Mouse (Mus musculus) adrenal gland, postnatal 36 days (tissue): Measurements from ENCODE around the gene Sorl1. TPM values are rescaled to one million over a fixed set of nuclear protein-coding genes. Genes with fewer than 3 reads are reported as not detected.

Source experiments
- DNase-seq, 2 experiments: peaks; one replicate each; pipeline ENCODE4 v3.0.0; 2021; ENCODE audit warnings: mixed read lengths in 1 of 2
- long read RNA-seq, 2 experiments: library from polyadenylated mRNA; stranded (forward); transcript quantifications; one replicate each; pipeline ENCODE4 v2.0.0; 2021; ENCODE audit warnings: borderline sequencing depth in 2 of 2
- total RNA-seq, 2 experiments: library from RNA; stranded (reverse); gene quantifications; 2 replicates each; pipeline ENCODE4 v1.2.3; 2021

Gene Sorl1
- 10 to 100 TPM; 19.6 to 33.3 TPM for total RNA-seq
- long read RNA-seq, experiment 1, partial matches to known transcripts, result 1 of 2 reads
- long read RNA-seq, experiment 1, other reads (novel, unspliced or antisense), result 1 of 2 reads
- long read RNA-seq, experiment 2, full-length matches to known transcripts, result 1 of 5 reads
- long read RNA-seq, experiment 2, partial matches to known transcripts, result 3 of 5 reads
- long read RNA-seq, experiment 2, other reads (novel, unspliced or antisense), result 1 of 5 reads

- DNase-seq, result peak; percentile 81 to 90
Measured at GRCm38 (mm10) chr9:42123713-42124576, at the start of gene Sorl1. Gene Sorl1 (minus strand): TSS chr9:42124297.

GRCm38 (mm10) chr9:42173781-42174180, 49.7 kb upstream of the Sorl1 start:
- DNase-seq, result no peak

- no peak for DNase-seq
Measured at GRCm38 (mm10) chr9:42169491-42169890, 45.4 kb upstream of the Sorl1 start.

GRCm38 (mm10) chr9:42169025-42169424, 44.9 kb upstream of the Sorl1 start:
- no peak for DNase-seq

GRCm38 (mm10) chr9:42164930-42165329, 40.8 kb upstream of the Sorl1 start:
- DNase-seq, result no peak

DNA sequence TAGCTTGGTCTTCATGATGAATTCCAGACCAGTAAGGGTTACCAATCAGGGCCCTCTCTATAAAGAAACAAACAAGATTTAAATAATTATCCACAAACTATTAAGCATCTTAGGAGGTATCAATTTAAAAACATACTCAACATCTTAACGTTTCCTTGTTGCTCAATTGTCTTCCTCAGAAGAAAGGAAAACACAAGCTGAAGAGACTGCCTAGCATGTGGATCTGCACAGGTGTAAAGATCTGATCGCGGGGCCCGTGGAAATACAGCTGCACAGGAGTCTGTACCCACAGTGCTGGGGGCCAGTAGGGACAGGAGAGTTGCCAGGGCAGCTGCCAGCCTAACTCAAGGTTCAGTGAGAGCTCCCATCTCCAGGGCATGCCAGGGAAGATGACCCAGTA, 38.9 kb upstream of the Sorl1 start:
- DNase-seq, result no peak

DNA sequence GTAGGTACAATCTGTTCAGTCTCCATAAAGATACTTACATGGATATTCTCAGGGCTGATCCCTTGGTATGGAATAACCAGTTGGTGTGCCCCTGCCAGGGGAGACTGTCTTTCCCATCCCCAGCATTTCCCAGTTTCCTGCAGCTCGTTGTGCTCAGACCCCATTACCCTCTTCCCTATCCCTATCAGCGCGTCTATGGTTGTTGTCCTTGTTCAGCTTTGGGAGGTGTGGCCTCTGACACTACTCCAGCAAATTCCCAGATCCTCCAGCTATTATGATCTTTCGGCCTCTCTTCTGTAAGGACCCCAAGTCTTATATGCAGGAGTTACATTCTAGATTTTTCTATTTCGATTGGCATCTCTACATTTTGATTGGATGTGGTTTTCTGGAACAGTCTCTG, 35.3 kb upstream of the Sorl1 start:
- no peak for DNase-seq

DNA sequence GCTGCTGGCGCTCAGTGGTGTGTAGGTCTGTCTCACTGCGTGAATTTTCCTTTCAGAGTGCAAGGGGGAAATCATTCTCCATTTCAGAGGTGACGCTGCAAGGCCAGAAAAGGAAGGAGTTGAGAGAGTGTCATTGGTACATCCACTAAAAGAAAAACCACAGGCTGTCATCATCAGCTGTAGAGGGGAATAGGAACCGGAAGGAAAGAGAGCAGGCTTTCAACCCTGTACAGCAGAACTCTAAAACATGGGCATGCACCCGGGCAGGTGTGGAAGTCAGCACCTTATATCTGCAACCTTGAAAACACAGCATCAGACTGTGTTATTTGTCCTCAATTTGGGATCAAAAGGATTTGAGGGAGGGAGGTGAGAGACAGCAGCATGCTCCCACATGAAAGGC, 34.6 kb upstream of the Sorl1 start:
- no peak for DNase-seq

GRCm38 (mm10) chr9:42157981-42158380, 33.9 kb upstream of the Sorl1 start:
- no peak for DNase-seq

- no peak for DNase-seq
Measured at GRCm38 (mm10) chr9:42156566-42156965, 32.5 kb upstream of the Sorl1 start.

DNA sequence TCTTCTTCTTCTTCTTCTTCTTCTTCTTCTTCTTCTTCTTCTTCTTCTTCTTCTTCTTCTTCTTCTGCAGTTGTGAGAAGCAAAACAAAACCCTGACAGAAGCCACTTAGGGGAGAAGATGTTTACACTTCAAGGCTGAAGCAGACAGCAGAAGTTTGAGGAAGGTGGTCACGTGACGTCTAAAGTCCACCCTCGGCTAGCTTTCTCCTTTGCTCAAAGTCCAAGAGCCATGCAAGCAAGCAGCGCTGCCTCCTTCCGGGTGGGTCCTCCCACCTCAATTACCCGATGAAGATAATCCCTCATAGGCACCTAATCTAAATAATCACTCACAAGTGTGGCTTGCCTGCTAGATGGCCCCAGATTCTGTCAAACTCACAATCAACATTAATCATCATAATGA, 30.6 kb upstream of the Sorl1 start:
- no peak for DNase-seq

GRCm38 (mm10) chr9:42148816-42149215, 24.7 kb upstream of the Sorl1 start:
- no peak for DNase-seq

DNA sequence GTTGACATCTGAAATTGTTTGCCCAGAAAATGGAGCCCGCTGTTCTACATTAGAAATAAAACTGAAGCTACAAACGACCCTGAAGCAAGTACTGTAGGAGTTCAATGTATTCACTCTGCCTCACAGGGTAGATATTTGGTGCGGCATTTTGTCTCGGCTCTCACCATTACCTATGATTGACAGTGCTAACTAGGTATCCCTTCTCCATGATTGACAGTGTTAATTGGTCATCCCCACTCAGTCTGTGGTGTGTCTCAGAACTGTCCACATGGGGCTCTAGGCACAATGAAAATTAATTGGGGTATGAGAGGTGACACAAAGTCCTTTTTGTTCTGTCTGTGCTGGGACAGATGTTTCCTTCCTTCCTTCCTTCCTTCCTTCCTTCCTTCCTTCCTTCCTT, 23.9 kb upstream of the Sorl1 start:
- DNase-seq, result no peak

DNA sequence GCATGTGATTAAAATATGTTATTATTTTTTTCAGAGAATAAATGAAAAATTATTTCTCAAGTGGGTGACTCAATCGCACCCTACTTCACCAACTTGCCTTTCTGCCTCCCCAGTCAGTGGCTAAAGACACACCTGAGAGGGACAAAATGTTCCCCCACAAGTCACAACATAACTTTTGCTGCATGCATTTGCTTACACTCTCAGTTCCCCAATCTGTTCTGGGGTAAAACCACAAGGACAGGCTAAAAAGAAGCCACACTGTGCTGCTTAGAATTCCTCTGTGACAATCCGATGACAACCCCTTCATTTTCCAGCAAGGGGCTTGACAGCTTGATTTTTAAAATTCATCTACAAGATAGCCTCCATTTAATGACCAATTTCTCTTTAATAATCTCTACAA, 22.4 kb upstream of the Sorl1 start:
- DNase-seq, result no peak

GRCm38 (mm10) chr9:42141549-42142210, 17.6 kb upstream of the Sorl1 start:
- no peak for DNase-seq

DNA sequence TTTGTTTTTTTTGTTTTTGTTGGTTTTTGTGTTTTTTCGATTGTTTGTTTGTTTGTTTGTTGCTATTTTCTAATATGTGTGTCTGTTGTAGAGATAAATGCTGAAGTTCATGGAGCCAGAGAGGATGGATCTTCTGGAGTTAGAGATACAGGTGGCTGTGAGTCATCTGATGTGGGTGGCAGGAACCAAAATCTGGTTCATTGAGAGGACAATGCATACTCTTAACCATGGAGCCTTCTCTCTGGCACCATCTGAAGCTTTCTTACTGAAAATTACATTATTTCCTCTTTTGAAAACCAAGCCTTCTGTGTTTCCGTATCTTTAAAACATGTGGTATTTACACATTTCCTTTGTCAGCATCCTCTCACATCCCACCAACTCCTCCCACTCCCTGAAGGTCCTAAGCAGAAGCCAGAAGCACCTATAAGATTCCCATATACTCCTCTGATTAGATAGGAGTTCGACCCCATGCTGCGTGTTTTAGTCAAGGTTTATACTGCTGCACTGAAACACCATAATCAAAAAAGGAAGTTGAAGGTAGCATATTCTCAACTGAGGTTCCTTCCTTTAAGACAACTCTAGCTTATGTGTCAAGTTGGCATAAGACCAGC, 14.3 kb upstream of the Sorl1 start:
- no peak for DNase-seq

DNA sequence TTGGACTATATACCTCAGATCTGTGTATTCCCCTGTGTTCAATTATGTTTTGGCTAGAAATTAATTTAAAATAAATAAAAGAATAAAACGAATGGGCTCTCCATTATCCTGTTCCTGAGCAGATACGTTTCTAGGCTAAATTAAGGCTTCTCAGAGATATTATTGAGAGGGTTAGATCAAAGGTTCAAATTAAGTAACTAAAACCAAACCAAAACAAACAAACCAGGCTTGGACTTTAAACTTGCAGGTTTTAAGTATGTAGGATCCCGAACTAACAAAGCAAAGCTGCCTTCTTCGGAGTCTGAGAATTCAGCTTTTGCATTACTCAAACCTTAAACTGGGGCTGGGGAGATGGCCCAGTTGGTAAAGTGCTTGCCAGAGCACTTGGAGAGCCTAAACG, 13.5 kb upstream of the Sorl1 start:
- no peak for DNase-seq

DNA sequence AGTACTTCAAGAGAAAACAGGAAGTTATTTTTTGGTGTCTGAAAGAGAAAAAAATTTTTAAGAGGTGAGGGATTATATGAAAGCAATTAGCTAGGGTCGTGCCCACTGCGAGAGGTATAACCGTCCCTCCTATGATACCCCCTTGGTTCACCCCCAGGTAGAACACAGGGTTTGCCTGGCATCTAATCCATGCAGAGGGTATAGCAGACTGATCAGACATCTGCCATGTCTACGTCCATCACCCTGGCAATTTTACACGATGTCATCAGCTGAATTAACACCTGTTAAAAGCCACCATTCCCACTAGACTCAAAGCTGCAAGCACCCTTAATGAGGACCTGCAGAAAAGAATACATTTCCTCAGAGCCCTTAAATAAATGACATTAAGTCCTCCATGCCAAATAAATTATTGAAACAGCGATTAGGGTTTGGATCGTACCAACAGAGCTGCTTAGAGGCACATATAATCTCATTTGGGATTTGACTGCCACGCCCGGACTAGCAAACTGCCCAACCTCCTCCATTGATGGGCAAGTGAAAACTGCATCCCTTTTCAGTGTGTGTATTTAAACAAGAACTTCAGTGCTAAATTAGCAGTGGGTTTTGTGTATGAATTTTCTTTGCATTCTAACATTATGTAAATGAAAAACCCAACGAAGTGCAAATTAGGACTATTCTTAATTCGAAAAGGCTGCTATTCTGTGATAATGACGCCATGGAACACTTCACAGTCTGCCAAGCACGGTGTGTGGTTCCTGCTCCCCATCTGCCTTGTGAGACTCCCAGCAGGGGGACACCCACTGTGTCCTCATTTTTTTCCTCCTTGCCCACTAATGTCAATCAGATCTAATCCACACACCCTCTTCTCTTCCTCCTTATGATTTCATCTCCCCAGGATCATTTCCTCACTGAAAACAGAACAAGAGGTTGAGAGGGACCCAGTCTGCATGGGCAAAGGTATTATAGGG, 7.0 kb upstream of the Sorl1 start:
- DNase-seq, result no peak

DNA sequence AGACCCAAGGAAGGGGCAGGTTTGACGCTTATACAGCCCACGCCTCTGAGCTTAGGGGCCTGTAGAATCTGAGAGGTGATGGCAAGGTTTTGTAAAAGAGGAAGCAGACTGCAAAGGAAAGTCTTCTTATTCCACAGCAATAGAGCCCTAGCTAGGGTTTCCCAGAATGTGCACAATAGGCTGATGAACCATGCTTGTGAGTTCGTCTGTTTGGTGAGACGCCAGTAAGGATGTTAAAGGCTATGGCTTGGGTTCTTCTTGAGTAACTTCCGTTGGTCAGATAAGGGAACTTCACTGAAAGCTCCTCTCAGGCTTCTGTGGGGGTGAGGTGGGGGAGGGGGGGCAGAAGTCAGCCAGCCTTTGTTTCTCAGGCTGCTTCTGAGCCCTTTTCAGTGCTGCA, 3.9 kb upstream of the Sorl1 start:
- DNase-seq, result no peak

DNA sequence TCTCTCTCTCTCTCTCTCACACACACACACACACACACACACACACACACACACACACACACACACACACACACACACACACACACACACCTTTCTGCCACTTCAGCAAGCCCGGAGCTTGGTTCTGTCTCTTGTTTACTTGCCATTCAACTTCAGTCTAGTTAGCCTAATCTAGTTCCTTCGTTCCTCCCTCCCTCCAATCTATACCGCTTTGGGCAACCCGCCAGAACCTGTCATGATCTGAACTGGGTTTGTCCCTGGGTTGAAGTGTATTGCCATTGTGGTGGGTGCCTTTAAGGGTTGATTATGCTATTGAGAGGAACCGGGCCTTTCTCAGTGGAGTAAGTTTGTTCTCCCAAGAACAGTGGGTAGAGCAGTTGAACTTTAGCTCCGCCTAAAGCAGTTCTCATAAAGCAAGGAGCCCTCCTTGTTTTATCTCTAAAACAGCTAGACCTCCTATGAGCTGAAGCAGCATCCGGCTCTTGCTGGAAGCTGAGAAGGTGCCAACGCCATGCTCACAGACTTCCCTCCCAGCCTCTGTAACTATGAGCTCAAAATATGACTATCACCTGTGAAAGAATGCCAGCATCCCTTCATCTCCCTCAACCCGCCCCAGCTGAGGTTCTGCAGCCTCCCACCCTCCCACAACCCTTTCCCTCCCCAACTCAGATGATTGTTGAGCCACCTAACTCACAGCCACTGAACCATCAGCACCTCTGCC, 1.3 kb upstream of the Sorl1 start:
- no peak for DNase-seq

- DNase-seq, result no peak
Measured at GRCm38 (mm10) chr9:42123204-42123603, 893 bp downstream of the Sorl1 start.
